Mouse (Mus musculus) bone marrow, adult 2 months (tissue): ENCODE measurements around the gene Lsm14b. TPM values are rescaled to one million over a fixed set of nuclear protein-coding genes. Genes with fewer than 3 reads are reported as not detected.

ENCODE experiments used
- H3K27ac ChIP-seq: fragments of 200-500 bp; 2 replicates; pipeline ENCODE4 v1.5.1; 2012; ENCODE audit warnings: low read depth, mild to moderate bottlenecking, control low read depth, inconsistent platforms, low read length; ENCODE audit not compliant: control insufficient read depth, poor library complexity, insufficient read depth
- H3K4me1 ChIP-seq: fragments of 200-500 bp; 2 replicates; pipeline ENCODE4 v1.6.1; 2011; ENCODE audit warnings: low read length; ENCODE audit not compliant: control insufficient read depth, insufficient read depth
- H3K4me3 ChIP-seq: fragments of 200-500 bp; replicated peaks from 2 replicates; pipeline ENCODE3; 2011; ENCODE audit warnings: mild to moderate bottlenecking, low read depth, low read length, control low read depth; ENCODE audit not compliant: control insufficient read depth
- CTCF ChIP-seq: fragments of 200-500 bp; IDR thresholded peaks from 2 replicates; pipeline ENCODE4 v1.5.1; 2011; ENCODE audit warnings: low read length, control low read depth; ENCODE audit not compliant: control insufficient read depth, insufficient read depth
- POLR2A ChIP-seq: fragments of 200-500 bp; IDR thresholded peaks from 2 replicates; pipeline ENCODE4 v1.6.1; 2011; ENCODE audit warnings: low read depth, mild to moderate bottlenecking, control low read depth, low read length, borderline replicate concordance; ENCODE audit not compliant: control insufficient read depth
- WGBS: fragments of 180-500 bp; shearing (Covaris S2); methylation state at CpG from one replicate; pipeline ENCODE4 v1.1.7; 2018; 5-methylcytosine and 5-hydroxymethylcytosine counted together
- polyA plus RNA-seq: library from polyadenylated mRNA; stranded (reverse); fragments of >200 nt; gene quantifications from 2 replicates; pipeline ENCODE4 v1.2.4, GENCODE M21; 2011; ENCODE audit warnings: low replicate concordance; ENCODE audit not compliant: missing spikeins, insufficient read depth, insufficient read length

Lsm14b gene
- polyA plus RNA-seq, 1 experiment, result 37.9 TPM

- Histone ChIP-seq H3K4me3 (no peak overlapping the region), H3K27ac (no peak overlapping the region), H3K4me1 (no peaks in the 10 kb centered on the region)
- no peak for TF ChIP-seq POLR2A
- TF ChIP-seq CTCF, result no peak
- 89% methylated on average over 7 of the region's 7 CpGs for whole genome bisulfite sequencing
These were observed 14.1 kb upstream of the Lsm14b start for GRCm38 (mm10) chr2:180010686-180011085.

GRCm38 (mm10) chr2:180011370-180011769, 13.4 kb upstream of the Lsm14b start:
- TF ChIP-seq POLR2A (no peak), CTCF (no peak)
- Histone ChIP-seq H3K4me1 (no peaks in the 10 kb centered on the region), H3K4me3 (no peak overlapping the region), H3K27ac (no peak overlapping the region)
- WGBS, result 82% methylated on average over 6 of the region's 6 CpGs

DNA sequence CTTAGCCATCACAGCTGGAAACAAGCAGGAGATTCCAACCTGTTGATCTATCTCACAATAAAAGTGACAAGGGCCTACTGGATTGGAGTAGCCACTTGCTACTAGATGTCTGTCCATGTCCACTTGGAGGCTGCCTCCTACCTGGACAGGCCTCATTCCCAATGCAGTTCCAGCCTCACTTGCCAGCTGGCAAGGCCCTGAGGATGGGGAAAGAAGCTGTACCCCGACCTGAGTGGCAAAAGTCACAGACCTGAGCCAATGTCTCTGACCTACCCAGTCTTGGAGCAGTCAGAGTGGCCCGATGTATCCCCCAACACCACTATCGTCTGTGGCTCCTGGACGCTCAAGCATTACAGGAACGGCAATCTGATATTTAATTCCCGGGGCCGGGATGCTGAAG, 11.1 kb upstream of the Lsm14b start:
- 87% methylated on average over 7 of the region's 7 CpGs for WGBS
- Histone ChIP-seq H3K4me3 (no peak overlapping the region), H3K27ac (no peak overlapping the region), H3K4me1 (no peaks in the 10 kb centered on the region)
- no peak for TF ChIP-seq CTCF
- TF ChIP-seq POLR2A, result no peak

DNA sequence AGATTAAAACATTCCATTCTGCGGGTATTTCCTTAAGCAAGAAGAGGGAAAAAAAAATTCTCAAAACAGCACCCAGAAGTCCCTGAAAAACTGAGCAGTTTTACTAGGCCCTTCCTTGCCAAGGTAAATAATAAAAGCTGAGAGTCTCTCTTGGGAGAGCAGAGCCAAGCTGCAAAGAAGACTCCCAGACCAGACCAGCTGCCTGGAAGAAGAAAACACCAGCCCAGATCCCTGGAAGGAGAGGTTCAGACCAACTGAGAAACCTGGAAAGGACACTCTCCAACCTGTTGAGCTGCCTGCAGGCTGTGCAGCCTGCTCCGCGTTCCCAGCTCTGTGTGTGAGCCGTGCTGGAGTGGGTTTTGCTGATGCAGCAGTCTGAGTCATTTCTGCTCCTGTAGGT, 7.2 kb upstream of the Lsm14b start:
- Histone ChIP-seq H3K4me1 (no peaks in the 10 kb centered on the region), H3K4me3 (no peak overlapping the region), H3K27ac (no peak overlapping the region)
- TF ChIP-seq POLR2A (no peak), CTCF (no peak)
- WGBS, result 83% methylated on average over 4 of the region's 4 CpGs

GRCm38 (mm10) chr2:180018573-180018972, 6.2 kb upstream of the Lsm14b start:
- H3K27ac ChIP-seq, result no peak overlapping the region
- no peak for TF ChIP-seq CTCF
- TF ChIP-seq POLR2A, result no peak
- WGBS, result 78% methylated on average over 9 of the region's 9 CpGs
- no peaks in the 10 kb centered on the region for H3K4me1 ChIP-seq
- H3K4me3 ChIP-seq, result no peak overlapping the region

DNA sequence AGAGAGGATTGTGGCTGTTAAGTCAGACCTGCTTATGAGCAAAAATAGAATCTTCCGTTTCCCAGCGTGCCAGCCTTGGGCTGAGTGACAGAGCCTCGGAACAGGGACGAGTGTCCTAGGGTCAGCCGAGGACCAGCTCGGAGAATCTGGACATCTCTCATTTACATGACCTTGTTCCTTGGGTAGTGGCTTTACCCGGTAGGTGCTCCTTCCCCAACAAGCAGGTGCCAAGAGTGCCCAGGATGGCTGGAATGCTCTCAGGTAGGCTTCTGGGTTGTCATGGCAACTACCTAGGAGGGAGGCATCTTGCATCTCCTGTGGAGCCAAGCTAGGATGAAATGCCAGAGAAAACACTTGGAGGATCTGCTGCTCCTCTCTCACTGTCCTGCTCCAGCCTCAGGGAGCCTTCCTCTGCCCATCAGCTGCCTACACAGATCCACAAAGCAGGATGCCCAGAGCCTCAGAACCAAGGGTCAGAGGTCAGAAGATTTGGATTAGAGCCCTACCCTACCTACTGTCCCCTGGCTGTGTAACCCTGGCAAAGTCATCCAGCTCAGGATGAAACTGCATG, 4.6 kb upstream of the Lsm14b start:
- TF ChIP-seq CTCF (no peak), POLR2A (no peak)
- H3K27ac ChIP-seq, result no peak overlapping the region
- no peaks in the 10 kb centered on the region for H3K4me1 ChIP-seq
- 86% methylated on average over 7 of the region's 7 CpGs for WGBS
- H3K4me3 ChIP-seq, result no peak overlapping the region

DNA sequence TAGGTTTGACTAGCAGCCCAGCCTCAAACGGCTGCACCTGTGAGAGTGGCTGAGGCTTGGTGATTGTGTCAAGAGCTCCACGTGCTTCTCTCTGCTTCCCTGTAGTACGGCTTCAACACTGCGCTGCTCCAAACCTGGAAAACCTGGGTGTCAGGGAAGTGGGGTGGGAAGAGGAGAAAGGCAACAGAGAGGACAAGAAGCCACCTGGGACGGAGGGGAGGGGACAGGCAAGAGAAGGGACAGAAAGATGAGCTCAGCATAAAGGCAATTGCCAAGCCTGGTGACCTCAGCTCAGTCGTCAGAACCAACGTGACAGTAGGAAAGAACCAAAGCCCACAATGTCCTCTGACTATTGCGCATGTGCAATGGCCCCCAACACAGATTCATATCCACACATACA, 3.9 kb upstream of the Lsm14b start:
- Histone ChIP-seq H3K27ac (no peak overlapping the region), H3K4me1 (no peaks in the 10 kb centered on the region; the same call in 1 of the 2 replicates), H3K4me3 (no peak overlapping the region)
- TF ChIP-seq CTCF (no peak), POLR2A (no peak)
- WGBS, result 73% methylated on average over 8 of the region's 8 CpGs

- WGBS, result 63% methylated on average over 6 of the region's 6 CpGs
- Histone ChIP-seq H3K4me3 (no peak overlapping the region), H3K27ac (no peak overlapping the region), H3K4me1 (no peaks in the 10 kb centered on the region; the same call in 1 of the 2 replicates)
- TF ChIP-seq POLR2A (no peak), CTCF (no peak)
These were observed 2.0 kb upstream of the Lsm14b start for GRCm38 (mm10) chr2:180022751-180023150.
